Mouse (Mus musculus) stomach, embryonic 14.5 days (tissue): ENCODE data around the gene Nostrin. TPM values are rescaled to one million over a fixed set of nuclear protein-coding genes. Genes with fewer than 3 reads are reported as not detected.
A peak's percentile ranks its signal among the peaks of the same experiment; 100 is the strongest.

ENCODE experiments used
- ATAC-seq: fragments of 200-750 bp; cut with Nextera tagmentation; 2 replicates; pipeline ENCODE4 v1.8.0; 2017; ENCODE audit warnings: low read depth, moderate TSS enrichment; ENCODE audit not compliant: insufficient number of reproducible peaks, insufficient read depth, low FRiP score
- H3K27ac ChIP-seq: fragments of 300-500 bp; sonication (generic); 2 replicates; pipeline ENCODE4 v1.5.1; 2014; ENCODE audit warnings: mild to moderate bottlenecking, low read length, moderate library complexity, mixed read lengths
- H3K27me3 ChIP-seq: fragments of 300-500 bp; sonication (generic); 2 replicates; pipeline ENCODE4 v1.6.1; 2014; ENCODE audit warnings: low read length, control low read depth, mixed read lengths; ENCODE audit not compliant: control insufficient read depth, insufficient read depth
- H3K36me3 ChIP-seq: fragments of 300-500 bp; sonication (generic); 2 replicates; pipeline ENCODE4 v1.6.1; 2014; ENCODE audit warnings: mild to moderate bottlenecking, control low read depth, low read length, moderate library complexity, mixed read lengths; ENCODE audit not compliant: control insufficient read depth, insufficient read depth
- H3K4me1 ChIP-seq: fragments of 300-500 bp; sonication (generic); 2 replicates; pipeline ENCODE4 v1.6.1; 2014; ENCODE audit warnings: low read length, control low read depth, mixed read lengths; ENCODE audit not compliant: control insufficient read depth, insufficient read depth
- H3K4me2 ChIP-seq: fragments of 300-500 bp; sonication (generic); replicated peaks from 2 replicates; pipeline ENCODE4 v1.6.1; 2014; ENCODE audit warnings: low read depth, low read length, control low read depth
- H3K4me3 ChIP-seq: fragments of 300-500 bp; sonication (generic); 2 replicates; pipeline ENCODE4 v1.5.1; 2014; ENCODE audit warnings: low read depth, low read length, control low read depth
- H3K9ac ChIP-seq: fragments of 300-500 bp; sonication (generic); replicated peaks from 2 replicates; pipeline ENCODE4 v1.6.1; 2014; ENCODE audit warnings: low read depth, mild to moderate bottlenecking, control low read depth, low read length, moderate library complexity, mixed read lengths
- H3K9me3 ChIP-seq: fragments of 300-500 bp; sonication (generic); 2 replicates; pipeline ENCODE4 v1.6.1; 2016; ENCODE audit warnings: low read depth, low read length, control low read depth; ENCODE audit not compliant: control insufficient read depth
- WGBS: fragments of 180-500 bp; shearing (Covaris S2); extraction: QIAGEN DNeasy Blood & Tissue Kit; methylation state at CpG from one replicate; pipeline ENCODE4 v1.1.7; 2014; 5-methylcytosine and 5-hydroxymethylcytosine counted together
- polyA plus RNA-seq: library from polyadenylated mRNA; unstranded; fragments of >200 nt; fragmentation: Nextera tagmentation; extraction: Ambion mirVana; gene quantifications from 2 replicates; pipeline ENCODE4 v1.2.1, GENCODE M21; 2014

Gene Nostrin
- polyA plus RNA-seq, 1 experiment from 2014 or later, result 6.5 TPM

DNA sequence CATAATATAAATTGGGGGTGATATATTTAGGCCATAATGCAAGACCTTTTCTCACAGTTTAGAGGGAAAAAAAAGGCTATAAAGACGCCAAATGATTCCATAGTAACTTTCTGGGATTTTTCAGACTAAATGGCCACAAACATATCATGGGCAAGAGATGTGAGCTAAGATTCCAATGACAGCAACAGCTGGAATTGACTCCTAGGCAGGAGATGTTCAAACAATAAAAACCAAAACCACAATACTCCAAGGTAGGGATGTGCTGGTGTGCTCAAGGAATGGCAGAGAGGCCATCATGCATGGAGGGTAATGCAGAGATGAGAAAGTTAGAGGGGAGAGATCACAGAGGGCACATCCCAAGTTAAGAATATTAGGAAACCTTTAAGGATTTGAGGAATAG lies 16.6 kb upstream of the Nostrin start:
- no peak for ATAC-seq
- Histone ChIP-seq H3K36me3 (no peaks in the 10 kb centered on the region), H3K27me3 (no peaks in the 10 kb centered on the region), H3K4me2 (no peak overlapping the region), H3K4me1 (no peaks in the 10 kb centered on the region), H3K27ac (no peak overlapping the region), H3K4me3 (no peak overlapping the region), H3K9ac (no peak overlapping the region), H3K9me3 (no peaks in the 10 kb centered on the region)
- 88% methylated on average over 1 of the region's 1 CpGs for WGBS

DNA sequence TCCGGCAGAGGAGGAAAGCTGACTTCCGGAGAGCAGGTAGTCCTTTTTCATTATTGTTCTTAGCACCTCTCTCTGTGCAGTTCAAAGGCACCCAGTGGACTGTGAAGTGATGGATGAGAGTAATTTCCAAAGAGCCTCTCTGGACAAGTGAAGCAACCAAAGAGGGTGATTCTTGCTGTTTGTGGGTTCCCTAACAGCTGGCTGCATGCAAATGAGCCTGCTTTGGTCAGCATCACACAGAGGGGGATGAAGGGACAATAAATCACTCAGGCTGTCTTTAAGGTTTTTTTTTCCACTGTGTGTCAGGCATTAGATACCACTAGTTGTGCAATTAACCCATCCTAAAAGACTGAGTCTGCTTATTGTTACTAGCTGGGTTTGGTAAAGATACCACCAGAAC lies 15.9 kb upstream of the Nostrin start:
- no peaks in the 10 kb centered on the region for H3K27me3 ChIP-seq
- H3K27ac ChIP-seq, result no peak overlapping the region
- 33% methylated on average over 2 of the region's 2 CpGs for WGBS
- no peaks in the 10 kb centered on the region for H3K36me3 ChIP-seq
- H3K4me2 ChIP-seq, result no peak overlapping the region
- H3K9ac ChIP-seq, result no peak overlapping the region
- H3K4me3 ChIP-seq, result no peak overlapping the region
- ATAC-seq, result no peak
- H3K9me3 ChIP-seq, result no peaks in the 10 kb centered on the region
- H3K4me1 ChIP-seq, result no peaks in the 10 kb centered on the region

DNA sequence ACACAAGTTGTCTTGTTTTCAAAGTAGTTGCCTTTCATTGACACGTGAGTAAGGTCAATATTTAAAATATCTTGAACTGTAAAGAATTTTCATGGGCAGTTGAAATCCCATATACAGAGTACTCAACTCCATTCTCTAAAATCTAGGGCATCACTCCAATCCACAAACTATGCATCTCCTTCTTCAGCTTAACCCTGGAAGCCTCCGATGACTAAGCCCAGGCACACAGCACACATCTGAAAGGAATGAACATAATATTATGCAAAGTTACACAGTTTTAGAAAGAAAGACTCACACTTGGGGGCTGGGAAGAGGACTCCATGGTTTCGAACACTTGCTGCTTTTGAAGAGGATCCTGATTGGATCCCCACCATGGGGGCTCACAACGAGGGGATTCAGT lies 13.9 kb upstream of the Nostrin start:
- Histone ChIP-seq H3K4me2 (no peak overlapping the region), H3K4me1 (no peaks in the 10 kb centered on the region), H3K4me3 (no peak overlapping the region), H3K27ac (no peak overlapping the region), H3K27me3 (no peaks in the 10 kb centered on the region), H3K9ac (no peak overlapping the region), H3K36me3 (no peaks in the 10 kb centered on the region), H3K9me3 (no peaks in the 10 kb centered on the region)
- ATAC-seq, result no peak
- 83% methylated on average over 4 of the region's 4 CpGs for WGBS

DNA sequence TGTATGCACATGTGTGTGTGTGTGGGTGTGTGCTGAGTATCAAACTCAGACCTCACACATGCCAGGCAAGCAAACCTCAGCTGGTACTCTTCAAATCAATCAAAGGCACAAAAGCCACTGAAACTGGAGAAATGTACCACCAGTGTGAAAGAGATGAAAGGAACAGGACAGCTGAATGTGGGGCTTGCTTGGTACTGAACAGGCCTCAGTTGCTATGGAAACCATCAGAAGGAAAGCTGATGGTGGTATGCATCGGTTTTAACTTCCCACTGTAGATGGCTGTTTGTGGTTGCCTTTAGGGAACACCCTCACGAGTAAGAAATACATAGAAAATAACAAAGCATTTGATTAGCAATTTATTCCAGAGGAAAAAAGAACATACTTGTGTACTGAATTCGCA lies 10.2 kb upstream of the Nostrin start:
- Histone ChIP-seq H3K4me2 (no peak overlapping the region), H3K9ac (no peak overlapping the region), H3K27ac (no peak overlapping the region), H3K9me3 (no peaks in the 10 kb centered on the region), H3K4me3 (no peak overlapping the region), H3K36me3 (no peaks in the 10 kb centered on the region), H3K4me1 (peaks cover 7% of the 10 kb centered on the region; the same call in 1 of the 2 replicates), H3K27me3 (no peaks in the 10 kb centered on the region)
- ATAC-seq, result no peak
- WGBS, result 71% methylated on average over 3 of the region's 3 CpGs

DNA sequence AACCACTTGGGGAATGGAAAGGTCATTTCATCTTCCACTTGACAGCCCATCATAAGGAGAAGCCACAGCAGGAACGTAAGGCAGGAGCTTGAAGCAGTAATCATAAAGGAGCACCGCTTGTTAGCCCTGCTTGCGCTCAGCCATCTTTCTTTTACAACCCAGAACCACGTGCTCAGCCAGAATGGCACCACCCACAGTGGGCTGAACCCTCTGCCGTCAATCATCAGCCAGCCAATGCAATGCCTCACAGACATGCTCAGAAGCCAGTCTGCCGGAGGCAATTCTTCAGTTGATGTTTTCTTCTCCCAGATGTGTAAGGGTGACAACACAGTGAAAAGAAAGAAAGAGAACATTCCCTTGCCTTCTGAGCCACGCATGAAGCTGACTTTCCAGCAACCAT lies 7.3 kb upstream of the Nostrin start:
- no peaks in the 10 kb centered on the region for H3K36me3 ChIP-seq
- H3K4me1 ChIP-seq, result peaks cover 7% of the 10 kb centered on the region; the same call in 1 of the 2 replicates
- no peak overlapping the region for H3K4me3 ChIP-seq
- WGBS, result 85% methylated on average over 7 of the region's 7 CpGs
- H3K4me2 ChIP-seq, result no peak overlapping the region
- H3K27ac ChIP-seq, result peak overlapping the region; percentile 78; the same call in 1 of the 2 replicates
- 0 out of 2 replicates have a peak, but pooled peaks have one; percentile 12 for ATAC-seq
- H3K9me3 ChIP-seq, result no peaks in the 10 kb centered on the region
- H3K9ac ChIP-seq, result no peak overlapping the region
- no peaks in the 10 kb centered on the region for H3K27me3 ChIP-seq

DNA sequence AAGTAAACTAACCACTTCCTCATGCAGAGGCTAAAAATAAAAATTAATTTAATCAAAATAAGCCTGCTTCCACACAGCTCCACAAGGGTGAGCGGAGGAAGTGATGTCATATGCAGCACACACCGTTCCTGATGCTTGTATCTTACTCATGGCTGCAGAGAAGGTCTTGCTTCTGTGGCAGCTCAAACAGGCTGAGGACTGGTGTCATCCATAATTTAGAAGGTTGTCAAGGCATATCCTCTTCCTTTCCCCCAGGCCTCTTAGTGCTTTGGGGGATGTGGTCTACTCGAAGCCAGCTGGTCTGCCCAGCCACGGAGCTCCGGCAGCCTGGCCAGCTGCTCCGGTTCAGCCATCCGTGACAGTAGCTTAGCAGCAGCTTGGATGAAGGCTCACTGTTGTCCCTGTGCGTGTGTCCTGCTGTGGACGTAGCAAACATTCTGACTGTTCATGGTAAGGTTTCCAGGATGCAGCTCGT lies 6.6 kb upstream of the Nostrin start:
- H3K27me3 ChIP-seq, result no peaks in the 10 kb centered on the region
- H3K27ac ChIP-seq, result peak overlapping the region; percentile 78
- no peak overlapping the region for H3K4me3 ChIP-seq
- no peaks in the 10 kb centered on the region for H3K36me3 ChIP-seq
- H3K4me1 ChIP-seq, result peaks cover 7% of the 10 kb centered on the region; the same call in 1 of the 2 replicates
- 45% methylated on average over 10 of the region's 10 CpGs for whole genome bisulfite sequencing
- no peaks in the 10 kb centered on the region for H3K9me3 ChIP-seq
- no peak overlapping the region for H3K9ac ChIP-seq
- H3K4me2 ChIP-seq, result peak overlapping the region; percentile 25
- ATAC-seq, result peak; percentile 53; the same call in 1 of the 2 replicates

DNA sequence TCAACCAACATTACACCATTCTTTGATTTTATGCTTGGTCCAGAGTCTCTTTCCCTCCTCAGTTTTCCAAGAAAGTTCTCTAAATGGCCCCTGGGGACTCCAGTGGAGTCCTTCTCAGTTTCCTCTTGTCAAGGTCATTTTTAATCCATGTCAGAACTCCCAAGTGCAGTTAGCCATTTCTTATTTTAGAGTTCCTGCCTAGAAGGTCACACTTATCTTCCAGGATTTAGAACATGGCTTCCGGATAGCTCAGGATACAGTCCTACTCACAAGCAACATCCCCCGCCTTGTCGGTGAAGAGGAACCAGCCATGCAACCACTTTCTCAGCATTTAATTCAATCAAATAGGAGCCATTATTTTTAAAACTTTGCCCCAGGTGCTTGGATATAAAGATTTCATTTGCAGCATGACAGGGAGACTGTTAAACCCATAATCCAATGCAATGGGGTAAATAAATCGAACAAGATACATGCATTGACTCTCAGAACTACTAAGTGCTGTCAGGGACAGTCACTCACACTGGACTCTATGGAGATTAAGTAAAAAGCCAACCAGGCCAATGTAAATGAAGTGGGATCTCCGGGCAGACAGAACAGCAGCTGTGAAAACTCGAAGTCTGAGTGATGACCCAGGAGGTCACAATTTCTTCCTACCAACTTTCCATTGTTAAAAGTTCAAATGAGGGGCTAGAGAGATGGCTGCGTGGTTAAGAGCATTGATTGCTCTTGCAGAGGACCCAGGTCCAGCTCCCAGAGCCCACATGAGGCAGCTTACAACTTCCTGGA lies 6.0 kb upstream of the Nostrin start:
- ATAC-seq, result no peak
- Histone ChIP-seq H3K4me1 (peaks cover 7% of the 10 kb centered on the region; the same call in 1 of the 2 replicates), H3K4me3 (no peak overlapping the region), H3K27me3 (no peaks in the 10 kb centered on the region), H3K4me2 (peak overlapping the region; percentile 25; the same call in 1 of the 2 replicates), H3K9me3 (no peaks in the 10 kb centered on the region), H3K9ac (no peak overlapping the region), H3K36me3 (no peaks in the 10 kb centered on the region), H3K27ac (peak overlapping the region; percentile 78)
- 43% methylated on average over 7 of the region's 7 CpGs for WGBS

DNA sequence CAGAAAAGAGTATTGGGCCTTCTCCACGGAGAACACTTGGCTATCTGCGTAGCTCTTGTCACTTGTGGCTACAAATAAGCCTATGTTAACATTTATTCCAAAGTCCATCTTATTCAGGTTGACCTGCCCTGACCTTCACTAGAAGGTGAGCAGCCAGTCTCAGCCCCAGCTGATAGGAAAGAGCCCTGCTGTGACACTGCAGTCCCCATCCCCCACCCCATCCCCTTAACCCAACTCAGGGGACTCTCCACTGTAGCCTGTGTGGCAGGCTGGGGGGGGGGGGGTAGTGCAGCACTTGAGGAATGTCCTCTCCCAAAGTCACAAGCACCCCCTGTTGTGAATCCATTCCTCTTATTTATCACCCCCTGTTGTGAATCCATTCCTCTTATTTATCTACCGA lies 3.6 kb upstream of the Nostrin start:
- no peaks in the 10 kb centered on the region for H3K36me3 ChIP-seq
- peaks cover 16% of the 10 kb centered on the region; the same call in 1 of the 2 replicates for H3K4me1 ChIP-seq
- H3K9ac ChIP-seq, result no peak overlapping the region
- no peaks in the 10 kb centered on the region for H3K27me3 ChIP-seq
- no peak overlapping the region for H3K27ac ChIP-seq
- no peak overlapping the region for H3K4me3 ChIP-seq
- 51% methylated on average over 3 of the region's 3 CpGs for WGBS
- H3K4me2 ChIP-seq, result no peak overlapping the region
- ATAC-seq, result no peak
- H3K9me3 ChIP-seq, result no peaks in the 10 kb centered on the region
